Mouse (Mus musculus): ENCODE results near the gene Sohlh2. TPM values are rescaled to one million over a fixed set of nuclear protein-coding genes. Genes with fewer than 3 reads are reported as not detected.

Gene Sohlh2
- polyA plus RNA-seq (2021; fragmentation: Nextera tagmentation) = not detected in 2 replicates
- long read RNA-seq, experiment 1 = 0 reads
- long read RNA-seq, experiment 2 = 0 reads

DNA sequence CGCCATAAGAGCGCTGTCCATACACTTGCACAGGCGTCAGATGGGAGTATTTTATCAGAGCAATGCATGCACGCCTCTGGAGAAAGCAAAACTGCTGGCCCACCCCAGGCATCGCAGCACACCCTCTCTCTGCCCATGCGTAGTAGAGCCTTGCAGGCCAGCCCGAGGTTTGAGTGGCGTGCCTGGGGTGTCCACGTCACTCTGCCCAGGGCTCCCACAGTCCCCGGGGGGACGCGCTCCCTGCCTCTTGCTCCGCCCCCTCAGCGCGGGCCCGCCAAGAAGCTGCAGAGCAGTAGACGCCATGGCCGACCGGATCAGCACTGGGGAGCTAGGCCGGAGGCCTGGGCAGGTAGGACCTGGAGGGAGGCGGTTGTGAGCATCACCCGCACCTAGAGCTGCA, at the start of gene Sohlh2:
Gene Sohlh2, plus strand, starts transcription at position 263 of the 400 bp plus-strand sequence.

DNA sequence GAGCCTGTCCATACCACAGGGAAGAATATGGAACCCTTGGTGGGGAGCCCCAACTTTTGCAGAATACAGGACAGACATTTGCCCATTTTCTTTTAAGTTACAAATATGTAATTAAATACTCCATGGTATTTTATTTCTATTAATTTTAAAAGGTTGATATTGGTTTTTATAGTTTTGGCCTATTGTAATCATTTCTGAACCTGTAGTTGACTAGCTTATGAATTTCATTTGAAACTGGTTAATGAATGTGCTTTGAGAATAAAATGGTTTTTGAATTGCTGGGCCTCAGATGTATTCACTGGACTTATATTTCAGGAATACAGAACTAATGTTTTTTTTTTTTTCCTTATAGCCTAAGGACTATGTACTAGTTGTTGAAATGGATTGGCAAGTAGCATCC, 44.8 kb upstream of the Sohlh2 start, which contains the start of gene Ccdc169:
Gene Ccdc169, plus strand, starts transcription at position 301 of the 400 bp plus-strand sequence.

DNA sequence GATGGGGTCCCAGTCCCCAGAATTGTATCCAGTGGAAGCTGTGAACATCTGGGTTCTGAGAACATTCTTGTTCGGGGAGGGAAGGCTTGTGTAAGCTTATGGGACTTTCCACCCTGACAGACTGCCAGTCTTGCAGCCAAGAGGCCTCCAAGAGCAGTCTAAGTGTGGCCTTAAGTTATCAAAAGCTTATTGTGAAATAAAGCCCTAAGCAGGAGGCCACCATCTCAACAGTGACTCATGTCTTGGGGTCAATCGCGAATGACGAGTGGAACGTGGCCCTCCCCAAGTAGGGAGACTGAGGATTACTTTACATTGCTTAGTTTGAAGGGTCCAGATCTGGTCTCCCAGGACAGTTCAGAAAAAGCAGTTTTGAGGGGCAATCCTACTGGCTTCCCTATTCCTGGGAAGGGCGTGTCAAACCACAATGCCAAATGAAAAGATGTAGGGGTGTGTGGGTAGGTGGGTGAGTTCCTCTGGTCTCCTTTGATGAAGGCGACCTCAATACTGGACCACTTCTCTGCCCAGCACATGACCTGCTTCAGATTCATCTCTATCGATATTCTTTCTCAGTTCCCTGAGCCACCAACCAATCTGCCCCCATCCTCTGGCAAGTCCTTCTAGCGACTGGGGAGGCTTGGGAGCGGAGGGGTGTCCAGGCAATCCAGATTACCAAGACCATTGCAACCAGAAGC, 60.0 kb downstream of the Sohlh2 start, which contains the start of gene Dclk1:
Gene Dclk1, plus strand, starts transcription at position 635 of the 692 bp plus-strand sequence.

Small RNA genes within 50 kb of the gene (microRNA-seq; reads per million reads assigned to microRNA genes)
- not detected for gene Gm22029

Other genes starting within 250 kb of the Sohlh2 start
- gene Ccna1, start 126.5 kb upstream of the Sohlh2 start, polyA plus RNA-seq (2021; fragmentation: Nextera tagmentation) = 0.77 and 1.3 TPM in 2 replicates
- gene Spg20, start 69.9 kb upstream of the Sohlh2 start, polyA plus RNA-seq (2021; fragmentation: Nextera tagmentation) = 21.3 and 23.4 TPM in 2 replicates
- 0.06 TPM in 1 of 2 replicates, not detected in the other for gene Ccdc169, start 44.7 kb upstream of the Sohlh2 start, polyA plus RNA-seq (2021; fragmentation: Nextera tagmentation)
- 86.0 and 92.4 TPM in 2 replicates for gene Dclk1, start 60.3 kb downstream of the Sohlh2 start, polyA plus RNA-seq (2021; fragmentation: Nextera tagmentation)